Mouse (Mus musculus) brown adipose tissue, adult 24 weeks (tissue): Measurements from ENCODE around the gene Gna15. TPM values are rescaled to one million over a fixed set of nuclear protein-coding genes. Genes with fewer than 3 reads are reported as not detected.
A peak's percentile ranks its signal among the peaks of the same experiment; 100 is the strongest.

Experiments used
- H3K27ac ChIP-seq: fragments of 200-500 bp; replicated peaks from 2 replicates; pipeline ENCODE4 v1.5.1; 2012; ENCODE audit warnings: low read depth, mild to moderate bottlenecking, low read length
- H3K4me1 ChIP-seq: fragments of 200-500 bp; 2 replicates; pipeline ENCODE4 v1.6.1; 2012; ENCODE audit warnings: low read length, mixed read lengths; ENCODE audit not compliant: control insufficient read depth, insufficient read depth, insufficient read length
- H3K4me3 ChIP-seq: fragments of 200-500 bp; 2 replicates; pipeline ENCODE4 v1.5.1; 2012; ENCODE audit warnings: low read depth, mild to moderate bottlenecking, low read length, moderate library complexity; ENCODE audit not compliant: insufficient read depth
- polyA plus RNA-seq: library from polyadenylated mRNA; stranded (reverse); fragments of >200 nt; gene quantifications from 2 replicates; pipeline ENCODE4 v1.2.4, GENCODE M21; 2012; ENCODE audit not compliant: missing spikeins, insufficient read depth, insufficient read length

Gna15 gene
- polyA plus RNA-seq, 1 experiment = not detected

DNA sequence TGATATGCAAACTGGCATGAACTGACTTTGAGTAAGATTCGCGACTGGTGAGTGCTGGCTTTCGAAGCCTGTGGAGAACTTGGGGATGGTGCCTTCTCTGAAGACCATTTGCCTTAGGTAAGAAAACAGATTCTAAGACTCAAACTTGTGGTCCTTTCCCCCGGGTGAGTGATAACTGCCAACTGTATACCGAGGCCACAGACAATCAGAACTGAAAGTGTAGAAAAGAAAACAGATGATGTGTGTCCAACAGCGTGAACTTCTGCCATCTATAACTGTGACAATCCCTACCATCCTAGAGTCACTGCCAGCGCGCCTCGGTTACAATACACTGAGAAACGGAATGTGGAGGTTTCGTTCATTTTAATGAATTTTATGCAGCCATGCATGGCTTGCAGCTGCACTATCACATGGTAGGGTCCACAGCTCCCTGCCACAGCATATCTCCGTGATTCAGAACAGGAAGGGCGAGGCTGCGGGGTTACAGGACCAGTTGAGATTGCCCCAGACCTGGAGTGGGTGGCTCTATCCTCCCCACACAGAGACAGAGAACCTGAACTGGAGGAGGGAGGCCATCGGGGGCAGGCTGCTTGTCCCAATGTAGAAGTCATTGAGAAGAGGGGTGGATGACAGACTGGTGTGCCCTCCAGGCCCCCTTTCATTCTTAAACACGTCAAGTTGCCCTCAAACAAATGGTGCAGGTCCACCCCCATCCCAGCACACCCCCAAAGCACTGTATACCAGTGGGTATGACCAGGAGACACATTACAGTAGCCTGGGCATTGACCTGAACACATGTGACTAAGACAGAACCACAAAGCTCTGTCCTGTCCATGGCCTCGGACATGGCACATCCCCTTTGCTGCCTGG is 26.4 kb downstream of the Gna15 start:
- Histone ChIP-seq H3K27ac (0 out of 2 replicates have a peak overlapping the region, but pooled peaks have one; percentile 26), H3K4me1 (peaks cover 25% of the 10 kb centered on the region), H3K4me3 (peak overlapping the region; percentile 29)

DNA sequence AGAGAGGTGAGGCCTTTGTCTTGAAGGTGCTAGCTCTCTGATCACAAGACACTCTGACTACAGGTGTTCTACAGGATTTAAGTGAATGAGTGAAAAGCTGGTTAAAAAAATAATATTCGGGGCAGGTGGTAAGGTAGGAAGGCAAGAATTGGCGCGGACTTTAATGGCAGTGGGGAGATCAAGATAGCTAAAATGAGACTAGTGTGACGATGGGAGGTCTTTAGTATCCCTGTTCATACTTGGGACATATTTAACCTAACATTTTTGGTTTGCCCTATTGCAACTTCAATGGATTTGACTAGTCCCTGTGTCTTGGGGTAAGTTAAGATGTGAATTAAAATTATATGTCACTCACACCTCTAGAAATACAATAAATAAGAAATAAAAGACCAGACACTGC is 27.1 kb downstream of the Gna15 start:
- H3K4me3 ChIP-seq = no peak overlapping the region; the same call in 1 of the 2 replicates
- peaks cover 25% of the 10 kb centered on the region for H3K4me1 ChIP-seq
- no peak overlapping the region for H3K27ac ChIP-seq

- peak within 1 kb of the TSS; percentile 96 for H3K27ac ChIP-seq
- H3K4me1 ChIP-seq = peaks cover 25% of the 10 kb centered on the region
- peak within 1 kb of the TSS; percentile 77 for H3K4me3 ChIP-seq
Observed at GRCm38 (mm10) chr10:81496264-81496901, 27.6 kb downstream of the Gna15 start, which contains the start of gene Ncln. Gene Ncln (minus strand): TSS chr10:81496392.

GRCm38 (mm10) chr10:81495616-81496263 is 28.3 kb downstream of the Gna15 start:
- Histone ChIP-seq H3K27ac (peak overlapping the region; percentile 57), H3K4me1 (peaks cover 25% of the 10 kb centered on the region), H3K4me3 (peak overlapping the region; percentile 77)

DNA sequence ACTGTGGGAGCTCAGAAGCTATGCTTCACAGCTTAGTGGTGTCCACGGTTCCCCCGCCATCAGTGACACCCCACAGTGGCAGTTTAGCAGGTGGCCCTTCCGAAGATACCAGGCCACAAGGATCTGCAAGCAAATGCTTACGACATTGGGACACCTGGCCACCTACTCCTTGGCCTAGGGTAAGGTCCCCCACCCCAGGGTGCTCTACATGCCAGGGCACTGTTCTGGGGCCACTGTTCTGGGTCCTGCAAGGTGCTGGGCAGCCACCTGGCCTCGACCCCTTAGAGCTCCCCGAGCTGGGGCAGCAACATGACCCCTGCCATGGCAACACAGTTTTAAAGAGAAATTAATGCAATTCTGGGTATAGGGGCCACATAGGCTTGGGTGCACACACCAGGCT is 28.9 kb downstream of the Gna15 start:
- peaks cover 25% of the 10 kb centered on the region for H3K4me1 ChIP-seq
- H3K27ac ChIP-seq = no peak overlapping the region
- peak overlapping the region; percentile 77 for H3K4me3 ChIP-seq

DNA sequence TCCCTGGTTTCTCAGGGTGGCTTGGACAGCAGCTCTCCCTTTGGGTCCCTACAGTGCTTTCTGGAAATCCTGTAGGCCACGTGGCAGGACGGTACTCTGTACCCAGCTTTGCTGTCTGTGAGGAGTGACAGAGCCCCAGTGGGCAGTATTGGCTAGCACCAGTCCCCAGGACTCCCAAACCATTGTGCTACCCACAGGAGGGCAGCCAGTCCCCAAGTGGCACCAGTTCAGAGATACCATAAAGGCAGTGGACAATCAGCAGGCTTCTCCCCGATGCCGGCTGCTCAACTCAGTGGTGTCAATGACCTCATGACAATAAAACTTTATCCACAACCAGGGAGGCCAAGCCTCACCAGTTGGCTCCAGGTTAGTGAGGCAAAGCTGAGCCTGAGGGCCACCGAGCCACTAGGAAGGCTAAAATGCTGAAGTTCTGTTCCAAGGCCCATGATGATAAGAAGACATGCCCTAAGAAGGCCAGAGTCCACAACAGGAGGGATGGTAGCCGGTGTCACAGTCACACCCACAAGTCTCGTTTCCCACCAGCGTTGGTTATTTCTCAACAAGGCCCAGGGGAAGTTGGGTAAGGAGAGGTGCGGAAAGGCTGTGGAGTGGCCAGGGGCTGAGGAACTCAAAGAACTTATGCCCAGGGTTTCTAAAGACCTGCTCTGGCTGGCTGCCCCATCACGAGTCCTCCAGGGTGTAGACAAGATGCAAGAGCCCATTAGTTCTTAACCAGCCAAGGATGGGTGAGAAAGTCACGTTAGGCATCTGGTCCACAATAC is 29.6 kb downstream of the Gna15 start:
- Histone ChIP-seq H3K27ac (no peak overlapping the region), H3K4me3 (peak overlapping the region; percentile 77), H3K4me1 (peaks cover 25% of the 10 kb centered on the region)

DNA sequence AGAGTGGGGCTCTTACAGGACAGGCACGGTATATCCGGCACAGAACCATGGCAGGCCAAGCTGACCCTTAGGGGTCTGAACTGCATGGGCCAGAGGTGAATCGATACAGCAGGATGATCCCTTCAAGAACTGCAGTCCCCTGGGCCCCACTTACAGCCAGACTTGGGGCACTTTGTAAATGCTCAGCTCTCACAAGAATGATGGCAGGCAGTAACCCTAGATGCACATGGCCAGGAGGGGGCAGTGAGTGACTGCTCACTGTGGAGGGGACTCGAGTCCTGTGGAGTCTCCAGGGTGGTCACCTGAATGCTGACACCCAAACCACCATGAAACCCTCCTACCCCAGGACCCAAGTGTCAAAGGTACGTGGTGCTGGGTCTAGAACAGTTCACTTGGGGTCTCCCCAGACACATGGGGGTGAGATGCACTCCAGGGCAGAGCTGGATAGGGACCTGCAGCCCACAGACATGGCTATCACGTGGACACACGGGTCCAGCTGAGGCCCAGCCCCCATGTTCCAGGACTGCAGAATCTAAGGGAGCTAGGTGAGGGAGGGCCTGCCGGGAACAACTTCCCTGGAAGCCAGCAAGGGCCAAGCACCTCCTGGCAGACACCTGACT is 30.3 kb downstream of the Gna15 start:
- no peak overlapping the region for H3K27ac ChIP-seq
- H3K4me3 ChIP-seq = no peak overlapping the region
- peaks cover 19% of the 10 kb centered on the region for H3K4me1 ChIP-seq

- Histone ChIP-seq H3K4me1 (peaks cover 15% of the 10 kb centered on the region), H3K27ac (no peak overlapping the region), H3K4me3 (no peak overlapping the region)
Observed at GRCm38 (mm10) chr10:81492606-81493240, 31.3 kb downstream of the Gna15 start.

DNA sequence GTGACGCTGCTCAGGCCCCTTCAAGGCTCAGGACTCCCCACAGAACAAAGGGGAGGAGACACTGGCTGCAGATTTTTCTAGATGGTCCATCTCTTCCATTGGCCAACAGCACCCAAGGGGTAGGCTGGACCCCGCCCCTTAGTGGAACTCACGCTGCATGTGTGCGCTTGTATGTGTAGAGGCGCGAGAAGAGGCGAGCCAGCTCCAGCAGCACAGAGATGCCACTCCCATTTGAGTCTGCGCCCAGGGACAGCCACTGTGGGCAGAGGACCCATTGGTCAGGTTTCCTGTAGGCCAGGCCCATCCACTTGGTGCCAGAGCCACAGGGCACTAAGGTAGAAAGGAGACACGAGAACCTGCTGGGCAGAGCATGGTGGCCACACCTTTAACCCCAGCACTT is 33.0 kb downstream of the Gna15 start:
- Histone ChIP-seq H3K4me3 (no peak overlapping the region), H3K27ac (no peak overlapping the region), H3K4me1 (peaks cover 10% of the 10 kb centered on the region)

GRCm38 (mm10) chr10:81489941-81490340 is 34.1 kb downstream of the Gna15 start:
- H3K4me3 ChIP-seq = no peak overlapping the region
- no peak overlapping the region for H3K27ac ChIP-seq
- peaks cover 5% of the 10 kb centered on the region for H3K4me1 ChIP-seq

GRCm38 (mm10) chr10:81488081-81488480 is 35.9 kb downstream of the Gna15 start:
- H3K27ac ChIP-seq = no peak overlapping the region
- H3K4me3 ChIP-seq = no peak overlapping the region
- no peaks in the 10 kb centered on the region for H3K4me1 ChIP-seq

GRCm38 (mm10) chr10:81486496-81486895 is 37.5 kb downstream of the Gna15 start:
- no peak overlapping the region for H3K4me3 ChIP-seq
- no peaks in the 10 kb centered on the region for H3K4me1 ChIP-seq
- no peak overlapping the region for H3K27ac ChIP-seq

GRCm38 (mm10) chr10:81485479-81486018 is 38.5 kb downstream of the Gna15 start:
- no peak overlapping the region for H3K4me3 ChIP-seq
- no peaks in the 10 kb centered on the region for H3K4me1 ChIP-seq
- no peak overlapping the region for H3K27ac ChIP-seq

DNA sequence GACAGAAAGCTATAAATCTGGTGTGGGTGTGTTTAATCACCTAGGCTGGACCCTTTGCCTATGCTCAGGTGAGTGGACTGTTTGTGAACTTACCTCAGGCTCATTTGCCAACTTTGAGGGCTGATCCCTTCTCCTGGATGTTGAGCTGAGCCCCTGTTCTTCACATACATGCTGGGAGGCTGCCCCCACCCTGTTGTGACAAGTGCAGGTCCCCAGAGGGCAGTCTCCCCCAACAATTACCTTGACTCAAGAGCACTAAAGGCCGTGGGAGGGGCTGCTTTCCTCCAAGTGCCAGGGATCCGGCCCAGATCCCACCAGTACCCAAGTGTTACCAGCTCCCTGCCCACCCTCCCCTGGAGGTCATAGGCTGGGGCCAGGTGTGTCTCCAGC is 39.0 kb downstream of the Gna15 start:
- Histone ChIP-seq H3K4me3 (no peak overlapping the region), H3K27ac (no peak overlapping the region), H3K4me1 (no peaks in the 10 kb centered on the region)
